Mouse (Mus musculus): Measurements from ENCODE around the gene Hras. TPM values are rescaled to one million over a fixed set of nuclear protein-coding genes. Genes with fewer than 3 reads are reported as not detected.
A peak's percentile ranks its signal among the peaks of the same experiment; 100 is the strongest.

The Hras gene
- polyA plus RNA-seq, 1 experiment from 2014 or later, result 40.1 TPM

GRCm38 (mm10) chr7:141216894-141217293, 23.1 kb upstream of the Hras start:
- 83% methylated on average over 11 of the region's 11 CpGs for WGBS (ENCODE audit: insufficient replicate concordance)
- no peak for ATAC-seq (ENCODE audit: low read depth)
- Histone ChIP-seq H3K27me3 (ENCODE audit: control insufficient read depth, insufficient read depth, low read depth, low read length) (no peaks in the 10 kb centered on the region), H3K9me3 (replicated peaks; ENCODE audit: control insufficient read depth, low read length) (no peaks in the 10 kb centered on the region), H3K36me3 (ENCODE audit: control insufficient read depth, insufficient read depth) (peaks cover 2% of the 10 kb centered on the region; the same call in 1 of the 2 replicates), H3K27ac (ENCODE audit: low read length) (peak overlapping the region; percentile 94), H3K4me2 (ENCODE audit: low read depth, low read length) (peak overlapping the region; percentile 100), H3K4me1 (ENCODE audit: control insufficient read depth, low read depth, low read length) (peaks cover 76% of the 10 kb centered on the region), H3K9ac (ENCODE audit: low read depth, low read length) (peak overlapping the region; percentile 88), H3K4me3 (ENCODE audit: low read depth, low read length) (peak overlapping the region; percentile 80)

GRCm38 (mm10) chr7:141215880-141216733, 22.3 kb upstream of the Hras start:
- Histone ChIP-seq H3K27me3 (ENCODE audit: control insufficient read depth, insufficient read depth, low read depth, low read length) (no peaks in the 10 kb centered on the region), H3K4me1 (ENCODE audit: control insufficient read depth, low read depth, low read length) (peaks cover 73% of the 10 kb centered on the region), H3K27ac (ENCODE audit: low read length) (peak overlapping the region; percentile 94), H3K36me3 (ENCODE audit: control insufficient read depth, insufficient read depth) (peaks cover 2% of the 10 kb centered on the region; the same call in 1 of the 2 replicates), H3K4me2 (ENCODE audit: low read depth, low read length) (peak overlapping the region; percentile 100), H3K9me3 (replicated peaks; ENCODE audit: control insufficient read depth, low read length) (no peaks in the 10 kb centered on the region), H3K4me3 (ENCODE audit: low read depth, low read length) (peak overlapping the region; percentile 80), H3K9ac (ENCODE audit: low read depth, low read length) (peak overlapping the region; percentile 88)
- ATAC-seq (ENCODE audit: low read depth), result peak; percentile 45
- WGBS (ENCODE audit: insufficient replicate concordance), result 1% methylated on average over 41 of the region's 42 CpGs

- peaks cover 74% of the 10 kb centered on the region for H3K4me1 ChIP-seq (ENCODE audit: control insufficient read depth, low read depth, low read length)
- 5% methylated on average over 38 of the region's 41 CpGs for WGBS (ENCODE audit: insufficient replicate concordance)
- peak within 1 kb of the TSS; percentile 88 for H3K9ac ChIP-seq (ENCODE audit: low read depth, low read length)
- peak within 1 kb of the TSS; percentile 94 for H3K27ac ChIP-seq (ENCODE audit: low read length)
- H3K27me3 ChIP-seq (ENCODE audit: control insufficient read depth, insufficient read depth, low read depth, low read length), result no peaks in the 10 kb centered on the region
- H3K9me3 ChIP-seq (replicated peaks; ENCODE audit: control insufficient read depth, low read length), result no peaks in the 10 kb centered on the region
- peak within 1 kb of the TSS; percentile 100 for H3K4me2 ChIP-seq (ENCODE audit: low read depth, low read length)
- H3K4me3 ChIP-seq (ENCODE audit: low read depth, low read length), result peak within 1 kb of the TSS; percentile 80
- ATAC-seq (ENCODE audit: low read depth), result peak; percentile 94
- peaks cover 2% of the 10 kb centered on the region; the same call in 1 of the 2 replicates for H3K36me3 ChIP-seq (ENCODE audit: control insufficient read depth, insufficient read depth)
Measured at GRCm38 (mm10) chr7:141215101-141215879, 21.5 kb upstream of the Hras start, which contains the start of gene Rassf7. Rassf7 (plus strand) TSS chr7:141215860.

GRCm38 (mm10) chr7:141214310-141214709, 20.5 kb upstream of the Hras start:
- Histone ChIP-seq H3K36me3 (ENCODE audit: control insufficient read depth, insufficient read depth) (peaks cover 2% of the 10 kb centered on the region; the same call in 1 of the 2 replicates), H3K9ac (ENCODE audit: low read depth, low read length) (no peak overlapping the region), H3K27me3 (ENCODE audit: control insufficient read depth, insufficient read depth, low read depth, low read length) (no peaks in the 10 kb centered on the region), H3K4me2 (ENCODE audit: low read depth, low read length) (no peak overlapping the region), H3K27ac (ENCODE audit: low read length) (peak overlapping the region; percentile 94; the same call in 1 of the 2 replicates), H3K4me1 (ENCODE audit: control insufficient read depth, low read depth, low read length) (peaks cover 74% of the 10 kb centered on the region), H3K4me3 (ENCODE audit: low read depth, low read length) (no peak overlapping the region), H3K9me3 (replicated peaks; ENCODE audit: control insufficient read depth, low read length) (no peaks in the 10 kb centered on the region)
- 64% methylated on average over 3 of the region's 3 CpGs for WGBS (ENCODE audit: insufficient replicate concordance)
- no peak for ATAC-seq (ENCODE audit: low read depth)

- Histone ChIP-seq H3K27me3 (ENCODE audit: control insufficient read depth, insufficient read depth, low read depth, low read length) (no peaks in the 10 kb centered on the region), H3K4me1 (ENCODE audit: control insufficient read depth, low read depth, low read length) (peaks cover 75% of the 10 kb centered on the region), H3K9ac (ENCODE audit: low read depth, low read length) (peak within 1 kb of the TSS; percentile 67), H3K4me2 (ENCODE audit: low read depth, low read length) (peak within 1 kb of the TSS; percentile 100), H3K27ac (ENCODE audit: low read length) (peak within 1 kb of the TSS; percentile 94), H3K4me3 (ENCODE audit: low read depth, low read length) (peak within 1 kb of the TSS; percentile 80), H3K36me3 (ENCODE audit: control insufficient read depth, insufficient read depth) (peaks cover 2% of the 10 kb centered on the region; the same call in 1 of the 2 replicates), H3K9me3 (replicated peaks; ENCODE audit: control insufficient read depth, low read length) (no peaks in the 10 kb centered on the region)
- ATAC-seq (ENCODE audit: low read depth), result no peak
- WGBS (ENCODE audit: insufficient replicate concordance), result 83% methylated on average over 11 of the region's 11 CpGs
Measured at GRCm38 (mm10) chr7:141213605-141214235, 19.9 kb upstream of the Hras start, which contains the start of gene Lmntd2. Lmntd2 (minus strand) TSS chr7:141214080.

GRCm38 (mm10) chr7:141213133-141213532, 19.3 kb upstream of the Hras start:
- no peaks in the 10 kb centered on the region for H3K9me3 ChIP-seq (replicated peaks; ENCODE audit: control insufficient read depth, low read length)
- no peak overlapping the region for H3K27ac ChIP-seq (ENCODE audit: low read length)
- H3K36me3 ChIP-seq (ENCODE audit: control insufficient read depth, insufficient read depth), result peaks cover 2% of the 10 kb centered on the region; the same call in 1 of the 2 replicates
- no peak overlapping the region for H3K4me3 ChIP-seq (ENCODE audit: low read depth, low read length)
- H3K4me1 ChIP-seq (ENCODE audit: control insufficient read depth, low read depth, low read length), result peaks cover 73% of the 10 kb centered on the region
- H3K4me2 ChIP-seq (ENCODE audit: low read depth, low read length), result no peak overlapping the region
- H3K27me3 ChIP-seq (ENCODE audit: control insufficient read depth, insufficient read depth, low read depth, low read length), result no peaks in the 10 kb centered on the region
- no peak for ATAC-seq (ENCODE audit: low read depth)
- H3K9ac ChIP-seq (ENCODE audit: low read depth, low read length), result no peak overlapping the region
- 85% methylated on average over 3 of the region's 3 CpGs for WGBS (ENCODE audit: insufficient replicate concordance)

GRCm38 (mm10) chr7:141210606-141211131, 16.9 kb upstream of the Hras start:
- H3K9ac ChIP-seq (ENCODE audit: low read depth, low read length), result no peak overlapping the region; the same call in 1 of the 2 replicates
- H3K27ac ChIP-seq (ENCODE audit: low read length), result peak overlapping the region; percentile 87
- H3K4me1 ChIP-seq (ENCODE audit: control insufficient read depth, low read depth, low read length), result peaks cover 72% of the 10 kb centered on the region

GRCm38 (mm10) chr7:141210137-141210536, 16.3 kb upstream of the Hras start:
- WGBS (ENCODE audit: insufficient replicate concordance), result 77% methylated on average over 12 of the region's 12 CpGs
- H3K27ac ChIP-seq (ENCODE audit: low read length), result peak overlapping the region; percentile 87
- peak overlapping the region; percentile 66 for H3K4me2 ChIP-seq (ENCODE audit: low read depth, low read length)
- peaks cover 69% of the 10 kb centered on the region for H3K4me1 ChIP-seq (ENCODE audit: control insufficient read depth, low read depth, low read length)
- no peaks in the 10 kb centered on the region for H3K27me3 ChIP-seq (ENCODE audit: control insufficient read depth, insufficient read depth, low read depth, low read length)
- H3K9me3 ChIP-seq (replicated peaks; ENCODE audit: control insufficient read depth, low read length), result no peaks in the 10 kb centered on the region
- no peak overlapping the region; the same call in 1 of the 2 replicates for H3K4me3 ChIP-seq (ENCODE audit: low read depth, low read length)
- H3K36me3 ChIP-seq (ENCODE audit: control insufficient read depth, insufficient read depth), result no peaks in the 10 kb centered on the region
- H3K9ac ChIP-seq (ENCODE audit: low read depth, low read length), result peak overlapping the region; percentile 33
- no peak for ATAC-seq (ENCODE audit: low read depth)

More at GRCm38 (mm10) chr7:141210606-141211131, 16.9 kb upstream of the Hras start:
- 83% methylated on average over 14 of the region's 14 CpGs for WGBS (ENCODE audit: insufficient replicate concordance)
- H3K4me3 ChIP-seq (ENCODE audit: low read depth, low read length), result no peak overlapping the region
- H3K36me3 ChIP-seq (ENCODE audit: control insufficient read depth, insufficient read depth), result no peaks in the 10 kb centered on the region
- no peak for ATAC-seq (ENCODE audit: low read depth)
- no peaks in the 10 kb centered on the region for H3K9me3 ChIP-seq (replicated peaks; ENCODE audit: control insufficient read depth, low read length)
- H3K27me3 ChIP-seq (ENCODE audit: control insufficient read depth, insufficient read depth, low read depth, low read length), result no peaks in the 10 kb centered on the region
- H3K4me2 ChIP-seq (ENCODE audit: low read depth, low read length), result no peak overlapping the region
